Mouse (Mus musculus): ENCODE measurements around the gene Slc18a3.

Gene Slc18a3

DNA sequence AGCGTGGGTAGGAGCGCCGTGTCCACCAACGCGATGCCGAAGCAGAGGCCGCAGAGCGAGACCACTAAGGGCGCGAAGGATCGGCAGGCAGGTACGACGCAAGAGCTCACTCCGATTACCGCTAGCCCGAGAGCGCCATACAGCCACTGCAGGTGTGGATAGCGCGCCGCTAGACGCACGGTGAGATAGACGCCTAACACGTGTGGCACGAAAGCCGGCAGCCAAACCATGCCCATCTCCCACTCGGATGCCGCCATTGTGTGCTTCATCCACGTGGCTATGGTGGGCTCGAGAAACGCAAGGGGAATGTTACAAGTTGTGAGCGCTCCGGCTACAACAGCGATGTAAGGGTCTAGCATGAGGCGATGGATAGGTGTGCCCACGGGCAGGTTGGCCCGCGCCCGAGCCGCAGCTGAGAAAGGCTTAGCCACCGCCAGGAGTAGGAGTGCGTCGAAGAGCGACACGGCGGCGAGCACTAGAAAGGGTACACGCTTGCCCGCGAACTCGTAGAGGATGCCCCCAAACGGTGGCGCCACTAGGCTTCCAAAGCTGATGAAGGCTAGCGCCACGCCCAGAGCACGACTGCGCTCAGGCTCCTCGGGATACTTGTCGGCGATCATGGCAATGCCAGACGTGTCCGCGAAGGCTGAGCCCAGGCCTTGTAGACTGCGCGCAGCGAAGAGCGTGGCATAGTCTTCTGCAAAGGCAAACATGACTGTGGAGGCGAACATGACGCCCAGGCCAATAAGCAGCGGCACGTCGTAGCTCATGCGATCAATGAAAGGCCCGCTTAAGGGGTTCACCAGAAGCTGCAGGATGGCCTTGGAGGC lies 1.2 kb downstream of the Slc18a3 start:
- no peak for DNase-seq (ENCODE audit: low spot score)

DNA sequence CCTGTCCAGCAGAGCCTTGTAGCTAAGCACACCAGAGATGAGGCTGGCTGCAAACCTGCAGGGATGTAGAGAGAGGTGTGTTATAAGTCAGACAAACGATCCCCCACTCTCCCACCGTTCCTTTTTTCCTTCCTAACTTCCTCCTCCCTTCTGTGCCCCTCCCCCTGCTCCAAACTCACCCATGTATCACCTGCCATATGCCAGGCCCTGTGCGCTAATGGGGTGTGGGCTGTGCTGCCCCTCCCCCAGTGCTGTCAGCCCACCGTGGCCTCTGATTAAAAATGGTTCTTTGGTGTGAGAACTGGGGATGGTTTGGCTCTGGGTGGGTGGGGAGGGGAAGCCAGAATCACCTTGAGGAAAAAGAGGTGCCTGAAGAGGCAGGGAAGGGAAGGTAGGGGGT lies 12.1 kb downstream of the Slc18a3 start:
- DNase-seq (ENCODE audit: low spot score), result no peak

DNA sequence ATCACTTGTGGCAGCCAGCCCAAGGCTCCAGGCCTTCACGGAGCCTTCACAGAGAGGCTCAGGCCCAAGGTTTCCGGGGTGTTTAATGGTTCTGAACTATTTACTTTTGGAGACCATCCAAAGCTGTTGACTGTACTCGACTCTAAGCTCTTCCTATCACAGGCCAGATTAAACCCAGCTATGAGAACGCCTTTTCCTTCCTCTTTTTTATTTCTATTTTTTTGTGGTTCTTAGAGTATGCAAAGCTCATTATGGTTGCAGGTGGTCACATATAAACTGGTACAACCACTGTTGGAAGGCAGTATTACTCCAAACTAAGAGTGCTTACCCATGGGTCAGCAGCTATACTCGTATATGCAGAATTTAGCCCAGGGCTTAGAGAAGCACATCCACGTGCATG lies 17.7 kb downstream of the Slc18a3 start:
- DNase-seq (ENCODE audit: low spot score), result no peak

DNA sequence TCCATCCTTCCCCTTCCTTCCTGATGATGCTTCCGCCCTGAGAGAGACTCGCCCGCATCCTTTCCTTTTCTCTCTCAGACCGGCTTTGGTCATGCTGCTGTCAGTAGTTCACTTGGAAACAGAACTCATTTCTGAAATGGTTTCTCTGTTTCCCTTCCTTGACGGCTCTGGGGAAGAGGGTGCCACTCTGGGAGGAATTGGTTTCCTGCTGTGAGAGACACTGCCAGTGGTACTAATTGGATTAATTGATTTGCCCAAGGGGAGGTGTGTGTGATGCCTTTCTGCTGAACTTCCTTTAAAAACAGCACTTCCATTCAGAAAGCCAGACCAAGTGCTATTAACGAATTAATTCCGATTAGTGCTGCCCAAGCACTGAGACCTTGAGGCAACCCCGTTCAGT lies 21.2 kb downstream of the Slc18a3 start:
- DNase-seq (ENCODE audit: low spot score), result no peak

DNA sequence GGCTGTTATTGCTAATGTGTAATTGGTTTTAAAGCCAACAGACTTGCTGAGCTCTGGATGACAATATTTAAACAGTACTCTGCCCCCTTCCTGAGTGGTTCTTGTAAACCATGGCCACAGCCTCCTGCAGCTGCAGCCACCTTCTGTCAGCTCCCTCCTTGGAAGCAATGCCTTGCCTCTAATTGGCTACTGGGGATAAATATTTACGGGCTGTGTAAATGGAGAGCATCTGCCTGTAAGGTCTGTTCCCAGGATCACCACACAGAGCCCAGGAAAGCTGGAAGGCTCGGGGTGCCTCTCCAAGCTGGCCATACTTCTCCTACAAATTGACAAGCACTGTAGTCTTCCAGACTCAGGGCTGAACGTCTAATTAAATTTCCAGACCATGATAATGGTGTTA lies 24.9 kb downstream of the Slc18a3 start:
- DNase-seq (ENCODE audit: low spot score), result no peak

DNA sequence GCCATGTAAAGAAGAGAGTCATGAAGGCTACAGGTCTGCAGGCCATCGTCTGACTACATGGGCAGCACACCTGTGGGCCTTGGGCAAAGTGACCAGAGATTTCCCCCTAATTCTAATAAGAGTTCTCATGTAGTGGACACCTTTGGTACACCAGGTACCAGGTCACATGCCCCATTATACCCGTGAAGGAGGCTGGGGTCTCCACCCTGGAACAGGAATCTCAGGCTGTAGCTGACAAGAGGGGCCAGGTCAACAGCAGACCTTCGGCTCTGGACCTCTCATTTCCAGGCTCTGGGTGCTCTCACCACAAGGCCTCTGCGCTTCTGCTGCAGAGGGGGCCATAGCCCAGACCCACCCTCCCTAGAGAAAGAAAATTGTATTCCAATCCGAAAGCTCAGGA lies 25.3 kb downstream of the Slc18a3 start:
- DNase-seq (ENCODE audit: low spot score), result no peak

DNA sequence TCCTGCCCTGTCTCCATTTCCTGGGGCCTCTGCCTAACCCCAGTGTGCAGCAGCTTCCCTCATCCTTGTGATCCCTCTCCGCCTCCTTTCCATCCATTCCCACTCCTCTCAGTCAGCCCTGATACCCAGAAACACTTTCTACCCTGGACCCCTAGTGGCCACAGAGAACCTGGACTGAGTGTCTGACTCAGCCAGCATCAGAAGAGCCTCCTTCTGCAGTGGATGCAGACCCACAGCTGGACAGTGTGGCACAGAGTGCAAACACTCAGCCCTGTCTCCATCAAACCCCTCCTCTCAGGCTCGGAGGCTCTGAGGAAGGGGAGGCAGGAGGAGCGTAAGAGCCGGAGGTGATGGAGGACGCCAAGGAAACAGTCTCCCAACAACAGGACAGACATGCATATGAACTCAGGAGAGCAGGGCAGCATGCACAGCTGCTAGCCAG lies 27.3 kb downstream of the Slc18a3 start:
- no peak for DNase-seq (ENCODE audit: low spot score)

DNA sequence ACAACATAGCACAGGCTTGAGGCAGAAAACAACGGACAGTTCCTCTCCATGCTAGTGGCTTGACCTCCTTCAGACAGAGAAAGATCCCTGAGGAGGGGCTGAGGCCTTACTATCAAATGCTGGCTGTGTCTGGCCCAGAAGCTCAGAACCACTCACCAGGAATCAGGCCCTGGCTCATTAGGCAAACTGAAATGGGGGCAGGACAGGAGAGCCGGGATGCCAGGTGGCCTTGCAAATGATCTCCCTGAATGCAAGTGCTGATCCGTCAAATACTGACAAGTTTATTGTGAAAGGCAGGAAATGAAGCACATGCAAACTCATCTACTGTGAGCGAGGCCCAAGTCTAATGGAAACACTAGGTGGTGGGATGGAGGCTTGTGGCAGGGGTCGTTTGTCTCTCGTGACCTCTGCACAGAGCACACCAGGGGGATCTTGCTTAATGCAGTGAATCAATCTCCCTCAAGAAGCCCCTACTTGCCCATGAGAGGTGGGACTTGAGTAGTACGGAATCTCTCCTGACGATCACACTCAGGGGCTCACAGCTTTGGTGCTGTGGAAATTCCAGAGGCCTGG lies 35.5 kb downstream of the Slc18a3 start:
- DNase-seq (ENCODE audit: low spot score), result no peak

DNA sequence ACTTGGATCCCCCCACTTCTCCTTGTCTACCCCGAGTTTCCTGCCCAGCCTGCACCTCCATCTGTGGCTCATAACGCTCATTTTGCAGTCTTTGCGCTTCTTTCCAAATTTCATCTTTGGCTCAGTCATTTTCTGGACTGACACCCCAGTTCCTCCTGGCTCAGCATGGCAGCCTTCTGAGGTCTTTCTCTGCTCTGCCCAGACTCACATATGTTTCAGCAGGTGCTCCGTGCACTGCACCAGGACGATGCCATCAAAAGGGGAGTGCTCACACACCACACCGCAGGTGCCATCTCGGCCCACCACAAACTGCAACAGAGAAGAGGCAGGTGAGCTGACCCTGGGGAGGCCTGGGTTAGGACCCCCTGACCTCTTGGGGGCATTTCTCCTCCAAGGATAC lies 40.7 kb downstream of the Slc18a3 start:
- DNase-seq (ENCODE audit: low spot score), result no peak

DNA sequence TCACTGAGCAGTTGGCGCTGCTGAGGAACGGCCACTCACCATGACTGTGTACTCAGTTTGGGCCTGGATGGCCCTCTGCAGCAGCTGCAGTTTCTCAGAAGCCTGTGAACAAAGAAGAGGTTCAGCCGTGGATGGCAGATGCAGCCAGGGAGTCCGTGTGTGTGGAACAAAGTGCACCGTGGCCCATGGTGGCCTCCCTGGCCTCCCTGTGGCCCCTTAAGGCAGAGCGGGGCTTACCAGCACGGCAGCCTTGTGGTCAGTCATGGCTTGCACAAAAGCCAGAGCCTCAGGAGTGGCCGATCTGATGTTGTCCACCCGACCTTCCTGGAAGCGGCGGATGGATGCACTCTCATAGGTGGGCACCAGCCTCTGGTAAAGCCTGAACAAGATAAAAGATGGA lies 45.9 kb downstream of the Slc18a3 start:
- no peak for DNase-seq (ENCODE audit: low spot score)

Measured in adipocyte (in vitro differentiated cells).